Mouse (Mus musculus) layer of hippocampus, adult 18-20 months (tissue): ENCODE data around the gene Mmab. TPM values are rescaled to one million over a fixed set of nuclear protein-coding genes. Genes with fewer than 3 reads are reported as not detected.

Experiments
- microRNA-seq, 2 experiments: library from miRNA; unstranded; fragments of <30 nt; microRNA quantifications; one replicate each; pipeline ENCODE4 v1.2.0; 2021
- total RNA-seq, 2 experiments: library from RNA; stranded (reverse); gene quantifications; 2 replicates each; pipeline ENCODE4 v1.2.3; 2021

The Mmab gene
- total RNA-seq, 2 experiments from 2014 or later: 21.7 to 22.2 TPM

Small RNA genes lying within 50 kb of the gene (microRNA-seq; reads per million reads assigned to microRNA genes)
- 0.20 to 0.49 reads per million in 2 experiments for gene Mir7027

Other genes starting within 250 kb of the Mmab start
- not detected for gene Foxn4, start 170.3 kb downstream of the Mmab start, total RNA-seq
- gene Myo1h, start 154.9 kb downstream of the Mmab start, total RNA-seq: 1 to 10 TPM; 3.6 to 3.7 TPM
- 10 to 100 TPM; 56.9 to 57.8 TPM for gene Kctd10, start 63.6 kb downstream of the Mmab start, total RNA-seq
- gene Ube3b, start 63.5 kb downstream of the Mmab start, total RNA-seq: 10 to 100 TPM; 76.2 to 79.2 TPM
- gene Mvk, start 209 bp upstream of the Mmab start, total RNA-seq: 10 to 100 TPM; 25.4 to 27.3 TPM
- 1 to 10 TPM; 5.2 to 5.3 TPM for gene Fam222a, start 124.0 kb upstream of the Mmab start, total RNA-seq
- gene Trpv4, start 214.4 kb upstream of the Mmab start, total RNA-seq: 1 to 10 TPM; 1.3 to 2.6 TPM
- 10 to 100 TPM; 29.8 to 30.7 TPM for gene Gltp, start 246.9 kb upstream of the Mmab start, total RNA-seq